Mouse (Mus musculus): ENCODE data around the gene Mccc1. TPM values are rescaled to one million over a fixed set of nuclear protein-coding genes. Genes with fewer than 3 reads are reported as not detected.

Mccc1 gene
- polyA plus RNA-seq, 1 experiment: 20.5 TPM

DNA sequence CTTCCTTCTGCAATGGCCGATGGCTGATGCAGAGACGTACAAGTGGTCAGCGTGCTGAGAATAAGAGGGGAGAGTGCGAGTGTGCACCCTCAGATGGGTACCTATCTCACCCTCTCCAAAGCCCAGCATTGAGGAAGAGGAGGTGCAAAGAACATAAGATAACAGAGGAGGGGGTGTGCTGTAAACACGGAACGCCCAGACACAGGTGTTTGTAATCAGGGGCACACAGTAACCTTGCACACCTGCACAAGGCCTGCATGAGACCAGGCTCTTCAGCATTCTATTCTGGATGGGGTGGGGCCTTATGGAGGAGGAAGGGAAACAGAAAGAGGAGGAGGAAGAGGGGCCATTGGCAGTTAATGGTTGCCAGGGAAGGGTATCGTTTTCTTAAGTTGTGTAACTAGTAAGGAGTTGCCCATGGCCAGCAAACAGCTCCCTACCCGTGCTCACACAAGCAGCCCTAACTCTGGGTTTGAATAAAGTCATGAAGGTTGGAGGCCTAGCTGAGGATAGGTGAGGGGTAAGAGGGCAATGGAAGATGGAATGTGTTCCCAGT is 33.0 kb downstream of the Mccc1 start:
- TF ChIP-seq POLR2A (IDR thresholded peaks at IDR 0.05; ENCODE audit: control insufficient read depth, extremely low read depth, insufficient read depth, low read length, poor library complexity): no peak
- TF ChIP-seq CTCF (IDR thresholded peaks at IDR 0.05; ENCODE audit: borderline replicate concordance, control insufficient read depth, extremely low read depth, insufficient read depth, low read length, poor library complexity): no peak
- no peaks in the 10 kb centered on the region for H3K4me1 ChIP-seq (replicated peaks; ENCODE audit: control insufficient read depth, insufficient read depth, low read length)
- no peak overlapping the region for H3K4me3 ChIP-seq (ENCODE audit: control insufficient read depth, insufficient read depth, low read length)
- 80% methylated on average over 8 of the region's 8 CpGs for WGBS
- no peak overlapping the region for H3K27ac ChIP-seq (ENCODE audit: control insufficient read depth, insufficient read depth, low read length)
- H3K36me3 ChIP-seq (ENCODE audit: control insufficient read depth, insufficient read depth, low read length): peaks cover 3% of the 10 kb centered on the region; the same call in 1 of the 2 replicates
- no peaks in the 10 kb centered on the region for H3K27me3 ChIP-seq (ENCODE audit: control insufficient read depth, insufficient read depth, low read length)
- no peak for DNase-seq

DNA sequence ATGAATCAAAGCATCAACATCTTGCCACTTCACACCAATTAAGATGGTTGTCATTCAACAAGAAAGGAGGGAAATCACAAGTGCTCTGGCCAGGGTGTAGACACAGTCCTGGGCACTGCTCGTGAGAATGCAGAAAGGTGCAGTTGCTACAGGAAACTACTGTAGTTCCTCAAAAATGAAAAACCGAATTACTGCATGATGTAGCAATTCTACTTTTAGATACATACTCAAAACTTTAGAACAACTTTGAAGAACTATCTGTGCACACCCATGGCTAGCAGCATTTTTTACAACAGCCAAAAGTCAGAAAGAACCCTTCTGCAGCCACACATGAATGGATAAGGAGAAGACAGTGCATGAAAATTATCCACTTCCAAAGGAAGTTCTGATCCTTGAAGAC is 34.0 kb downstream of the Mccc1 start:
- H3K4me3 ChIP-seq (ENCODE audit: control insufficient read depth, insufficient read depth, low read length): no peak overlapping the region
- DNase-seq: no peak
- no peaks in the 10 kb centered on the region for H3K27me3 ChIP-seq (ENCODE audit: control insufficient read depth, insufficient read depth, low read length)
- no peaks in the 10 kb centered on the region for H3K4me1 ChIP-seq (replicated peaks; ENCODE audit: control insufficient read depth, insufficient read depth, low read length)
- no peaks in the 10 kb centered on the region for H3K36me3 ChIP-seq (ENCODE audit: control insufficient read depth, insufficient read depth, low read length)
- WGBS: 27% methylated on average over 2 of the region's 2 CpGs
- no peak overlapping the region for H3K27ac ChIP-seq (ENCODE audit: control insufficient read depth, insufficient read depth, low read length)
- TF ChIP-seq CTCF (IDR thresholded peaks at IDR 0.05; ENCODE audit: borderline replicate concordance, control insufficient read depth, extremely low read depth, insufficient read depth, low read length, poor library complexity): no peak
- TF ChIP-seq POLR2A (IDR thresholded peaks at IDR 0.05; ENCODE audit: control insufficient read depth, extremely low read depth, insufficient read depth, low read length, poor library complexity): no peak

DNA sequence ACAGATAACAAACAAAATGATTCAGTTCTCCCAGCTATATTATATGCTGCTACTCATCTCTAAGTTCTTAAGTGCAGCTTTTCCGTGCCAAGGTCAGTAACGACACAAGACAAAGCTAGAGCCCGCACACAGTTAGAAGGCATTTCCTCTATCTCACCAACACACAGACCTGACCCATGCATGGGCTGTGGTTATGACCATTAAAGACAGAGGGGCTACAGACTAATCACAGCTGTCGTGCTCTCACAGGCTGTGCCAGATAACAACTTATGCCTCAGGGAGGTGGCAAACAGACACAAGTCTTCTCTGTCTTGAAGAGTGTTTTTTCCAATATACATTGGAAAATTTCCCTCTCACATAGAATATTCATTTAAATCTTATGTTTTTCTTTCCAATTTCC is 35.5 kb downstream of the Mccc1 start:
- Histone ChIP-seq H3K27me3 (ENCODE audit: control insufficient read depth, insufficient read depth, low read length) (no peaks in the 10 kb centered on the region), H3K4me3 (ENCODE audit: control insufficient read depth, insufficient read depth, low read length) (no peak overlapping the region), H3K27ac (ENCODE audit: control insufficient read depth, insufficient read depth, low read length) (no peak overlapping the region), H3K36me3 (ENCODE audit: control insufficient read depth, insufficient read depth, low read length) (no peaks in the 10 kb centered on the region), H3K4me1 (replicated peaks; ENCODE audit: control insufficient read depth, insufficient read depth, low read length) (no peaks in the 10 kb centered on the region)
- DNase-seq: no peak
- no peak for TF ChIP-seq POLR2A (IDR thresholded peaks at IDR 0.05; ENCODE audit: control insufficient read depth, extremely low read depth, insufficient read depth, low read length, poor library complexity)
- no peak for TF ChIP-seq CTCF (IDR thresholded peaks at IDR 0.05; ENCODE audit: borderline replicate concordance, control insufficient read depth, extremely low read depth, insufficient read depth, low read length, poor library complexity)
- 34% methylated on average over 4 of the region's 4 CpGs for WGBS

DNA sequence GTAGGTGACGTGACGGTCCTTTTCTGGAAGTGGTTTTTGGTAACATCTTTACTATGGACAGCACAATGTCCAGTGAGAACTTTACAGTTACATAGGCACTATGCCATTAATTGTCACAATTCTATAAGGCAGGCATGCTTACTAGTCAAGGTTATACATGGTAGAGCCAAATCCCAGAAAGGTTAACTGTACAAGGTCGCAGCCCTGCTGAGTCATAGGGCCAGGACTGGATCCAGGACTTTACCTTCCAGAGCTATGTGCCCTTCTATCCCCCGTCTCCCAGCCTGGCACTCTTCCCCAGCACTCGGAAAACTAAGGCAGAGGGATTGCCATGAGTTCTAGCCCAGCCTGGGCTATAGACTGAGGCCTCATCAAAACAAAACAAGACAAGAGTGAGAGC is 36.6 kb downstream of the Mccc1 start:
- no peak overlapping the region for H3K4me3 ChIP-seq (ENCODE audit: control insufficient read depth, insufficient read depth, low read length)
- TF ChIP-seq CTCF (IDR thresholded peaks at IDR 0.05; ENCODE audit: borderline replicate concordance, control insufficient read depth, extremely low read depth, insufficient read depth, low read length, poor library complexity) (no peak), POLR2A (IDR thresholded peaks at IDR 0.05; ENCODE audit: control insufficient read depth, extremely low read depth, insufficient read depth, low read length, poor library complexity) (no peak)
- no peaks in the 10 kb centered on the region for H3K36me3 ChIP-seq (ENCODE audit: control insufficient read depth, insufficient read depth, low read length)
- WGBS: 95% methylated on average over 5 of the region's 5 CpGs
- no peak for DNase-seq
- no peaks in the 10 kb centered on the region for H3K27me3 ChIP-seq (ENCODE audit: control insufficient read depth, insufficient read depth, low read length)
- H3K27ac ChIP-seq (ENCODE audit: control insufficient read depth, insufficient read depth, low read length): no peak overlapping the region
- no peaks in the 10 kb centered on the region for H3K4me1 ChIP-seq (replicated peaks; ENCODE audit: control insufficient read depth, insufficient read depth, low read length)

DNA sequence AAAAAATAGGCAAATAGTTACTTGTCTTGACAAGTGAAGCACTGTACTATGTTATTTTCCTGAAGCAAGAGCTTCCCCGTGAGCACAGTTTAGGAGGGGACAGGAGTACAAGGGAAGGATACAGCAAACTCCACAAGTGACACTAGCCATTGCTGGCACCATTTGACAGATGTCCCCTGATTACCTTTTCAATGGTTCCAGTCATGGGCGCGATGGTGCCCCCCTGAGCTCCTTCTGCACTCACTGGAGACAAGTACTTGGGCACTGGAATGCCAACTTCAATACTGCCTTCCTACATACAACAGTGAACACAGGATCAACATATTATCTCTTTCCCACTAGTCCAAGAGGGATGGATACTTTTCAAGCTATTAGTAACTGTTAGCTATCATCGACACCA is 37.1 kb downstream of the Mccc1 start:
- DNase-seq: no peak
- no peak overlapping the region for H3K4me3 ChIP-seq (ENCODE audit: control insufficient read depth, insufficient read depth, low read length)
- no peaks in the 10 kb centered on the region for H3K27me3 ChIP-seq (ENCODE audit: control insufficient read depth, insufficient read depth, low read length)
- H3K4me1 ChIP-seq (replicated peaks; ENCODE audit: control insufficient read depth, insufficient read depth, low read length): no peaks in the 10 kb centered on the region
- WGBS: 95% methylated on average over 4 of the region's 4 CpGs
- no peaks in the 10 kb centered on the region for H3K36me3 ChIP-seq (ENCODE audit: control insufficient read depth, insufficient read depth, low read length)
- TF ChIP-seq CTCF (IDR thresholded peaks at IDR 0.05; ENCODE audit: borderline replicate concordance, control insufficient read depth, extremely low read depth, insufficient read depth, low read length, poor library complexity) (no peak), POLR2A (IDR thresholded peaks at IDR 0.05; ENCODE audit: control insufficient read depth, extremely low read depth, insufficient read depth, low read length, poor library complexity) (no peak)
- no peak overlapping the region for H3K27ac ChIP-seq (ENCODE audit: control insufficient read depth, insufficient read depth, low read length)

- 94% methylated on average over 5 of the region's 5 CpGs for WGBS
- no peak for TF ChIP-seq POLR2A (IDR thresholded peaks at IDR 0.05; ENCODE audit: control insufficient read depth, extremely low read depth, insufficient read depth, low read length, poor library complexity)
- TF ChIP-seq CTCF (IDR thresholded peaks at IDR 0.05; ENCODE audit: borderline replicate concordance, control insufficient read depth, extremely low read depth, insufficient read depth, low read length, poor library complexity): no peak
Observed at GRCm38 (mm10) chr3:35962967-35963366, 37.5 kb downstream of the Mccc1 start.

GRCm38 (mm10) chr3:35957230-35957629 is 43.2 kb downstream of the Mccc1 start:
- 97% methylated on average over 3 of the region's 3 CpGs for WGBS
- no peak overlapping the region for H3K4me3 ChIP-seq (ENCODE audit: control insufficient read depth, insufficient read depth, low read length)
- no peaks in the 10 kb centered on the region for H3K4me1 ChIP-seq (replicated peaks; ENCODE audit: control insufficient read depth, insufficient read depth, low read length)
- no peak for TF ChIP-seq CTCF (IDR thresholded peaks at IDR 0.05; ENCODE audit: borderline replicate concordance, control insufficient read depth, extremely low read depth, insufficient read depth, low read length, poor library complexity)
- no peak for TF ChIP-seq POLR2A (IDR thresholded peaks at IDR 0.05; ENCODE audit: control insufficient read depth, extremely low read depth, insufficient read depth, low read length, poor library complexity)
- DNase-seq: no peak
- no peaks in the 10 kb centered on the region for H3K36me3 ChIP-seq (ENCODE audit: control insufficient read depth, insufficient read depth, low read length)
- no peak overlapping the region for H3K27ac ChIP-seq (ENCODE audit: control insufficient read depth, insufficient read depth, low read length)
- no peaks in the 10 kb centered on the region for H3K27me3 ChIP-seq (ENCODE audit: control insufficient read depth, insufficient read depth, low read length)

More at GRCm38 (mm10) chr3:35962967-35963366, 37.5 kb downstream of the Mccc1 start:
- no peaks in the 10 kb centered on the region for H3K36me3 ChIP-seq (ENCODE audit: control insufficient read depth, insufficient read depth, low read length)
- H3K27ac ChIP-seq (ENCODE audit: control insufficient read depth, insufficient read depth, low read length): no peak overlapping the region
- no peak overlapping the region for H3K4me3 ChIP-seq (ENCODE audit: control insufficient read depth, insufficient read depth, low read length)
- no peaks in the 10 kb centered on the region for H3K4me1 ChIP-seq (replicated peaks; ENCODE audit: control insufficient read depth, insufficient read depth, low read length)
- no peaks in the 10 kb centered on the region for H3K27me3 ChIP-seq (ENCODE audit: control insufficient read depth, insufficient read depth, low read length)
- no peak for DNase-seq

Data from thymus, adult 2 months (tissue).